14 mouse cellular contexts compared by ENCODE assay signal in genomic region chrY:10643516-10643915, GRCm38 (mm10). TPM values are rescaled to one million over a fixed set of nuclear protein-coding genes. Genes with fewer than 3 reads are reported as not detected.
DNase-seq lines count a peak whose midpoint lies in the region; TF ChIP-seq lines count a peak whose summit lies in the region.
"Not testable (repeated sequence)": the region's sequence is repeated elsewhere in the genome, so short reads cannot be mapped to it uniquely, and the experiment has no call there.
"Had no signal": no experiment of that assay in that cellular context is flagged by ENCODE, and none has a peak within 500 bp of the region (broad histone marks: within the 10 kb centered on the region; RNA-seq: fewer than 3 reads in every experiment).

No protein-coding gene starts in this region.

- not testable (repeated sequence) for TF ChIP-seq POLR2A in thymus, adult 2 months (IDR thresholded peaks at IDR 0.05; ENCODE audit: control insufficient read depth, extremely low read depth, insufficient read depth, low read length, poor library complexity)

- not testable (repeated sequence) for H3K9me3 ChIP-seq in E14TG2a.4 (ENCODE audit: low read length)

- peak; percentile 20 for DNase-seq in cerebellum, adult 11-12 months
- peak; percentile 0 for DNase-seq in frontal cortex, postnatal 36 days (ENCODE audit: low spot score in 2 of 2)
- peak; percentile 6 to 25 for DNase-seq in heart, postnatal 14 days
- peak; percentile 14 to 27 for DNase-seq in kidney, postnatal 4 days
- peak; percentile 3 to 8 for DNase-seq in lung, adult 18-20 months
- peak; percentile 0 for DNase-seq in ovary, postnatal 10 days (ENCODE audit: low spot score)
- peak; percentile 5 for DNase-seq in thymus, adult 2 months

- TF ChIP-seq CTCF in E14TG2a.4 (conservative IDR thresholded peaks at IDR 0.05; ENCODE audit: low read length); thymus, adult 2 months (IDR thresholded peaks at IDR 0.05; ENCODE audit: borderline replicate concordance, control insufficient read depth, extremely low read depth, insufficient read depth, low read length, poor library complexity): not testable (repeated sequence)

- H3K4me1 ChIP-seq in E14TG2a.4 (replicated peaks; ENCODE audit: low read depth, low read length); thymus, adult 2 months (replicated peaks; ENCODE audit: control insufficient read depth, insufficient read depth, low read length): not testable (repeated sequence)

- H3K36me3 ChIP-seq in E14TG2a.4 (ENCODE audit: insufficient read depth, low read length); thymus, adult 2 months (ENCODE audit: control insufficient read depth, insufficient read depth, low read length): not testable (repeated sequence)

- not testable (repeated sequence) for H3K27ac ChIP-seq in thymus, adult 2 months (ENCODE audit: control insufficient read depth, insufficient read depth, low read length)

- intact Hi-C loops in heart, postnatal 14 days (cut with DNase I) = not testable (repeated sequence)

- peak overlapping the region; percentile 41 for H3K4me3 ChIP-seq in E14TG2a.4 (replicated peaks; ENCODE audit: low read length)
- H3K4me3 ChIP-seq in thymus, adult 2 months (ENCODE audit: control insufficient read depth, insufficient read depth, low read length) = not testable (repeated sequence)

- H3K27me3 ChIP-seq in E14TG2a.4 (ENCODE audit: insufficient read depth, low read length); thymus, adult 2 months (ENCODE audit: control insufficient read depth, insufficient read depth, low read length): not testable (repeated sequence)

- WGBS in thymus, adult 2 months = 63% methylated on average over 19 of the region's 25 CpGs

RNA-seq across cellular contexts. Expression of gene Gm21900, which starts 27.4 kb away (rescaled TPM):
- total RNA-seq in heart, postnatal 14 days (2021) = not detected
- not detected in 2 replicates for polyA plus RNA-seq in thymus, adult 2 months (2012; rRNA removed)
- total RNA-seq: layer of hippocampus, postnatal 14 days had no signal
- polyA plus RNA-seq: C2C12; heart, postnatal 0 days; intestine, embryonic 15.5 days; liver, embryonic 11.5 days; stomach, embryonic 14.5 days had no signal
